Mouse (Mus musculus): ENCODE measurements at regions not wholly inside any gene's neighbourhood (a gene's known extent, or its start where the extent isn't known, plus 50 kb on each side); places are given as distances from the start of the nearest gene placed in this dataset.

DNA sequence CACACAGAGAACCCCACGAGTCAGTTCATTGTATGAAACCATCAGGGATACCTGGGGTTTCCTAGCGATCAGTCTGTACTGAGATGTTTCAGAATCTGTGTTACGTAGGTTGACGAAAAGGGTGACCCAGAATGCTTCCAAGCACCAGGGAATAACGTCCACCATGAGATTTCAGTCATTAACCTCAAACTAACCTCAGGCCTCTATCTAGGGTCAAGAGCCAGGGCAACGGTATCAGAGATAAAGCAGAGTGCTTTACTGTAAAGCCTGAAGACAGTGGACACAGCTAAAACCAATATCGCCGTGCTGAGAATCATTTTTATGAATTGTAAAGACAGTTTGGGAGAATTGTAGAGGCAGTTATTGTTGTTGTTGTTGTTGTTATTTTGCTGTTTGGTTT is 52.9 kb upstream of the Errfi1 start:
- no peak for DNase-seq (ENCODE audit: low spot score in 2 of 2)

GRCm38 (mm10) chr4:150799550-150800398 is 53.9 kb upstream of the Errfi1 start:
- no peak for DNase-seq (ENCODE audit: low spot score in 2 of 2)

GRCm38 (mm10) chr4:150798783-150799530 is 54.8 kb upstream of the Errfi1 start:
- no peak for DNase-seq (ENCODE audit: low spot score in 2 of 2)

DNA sequence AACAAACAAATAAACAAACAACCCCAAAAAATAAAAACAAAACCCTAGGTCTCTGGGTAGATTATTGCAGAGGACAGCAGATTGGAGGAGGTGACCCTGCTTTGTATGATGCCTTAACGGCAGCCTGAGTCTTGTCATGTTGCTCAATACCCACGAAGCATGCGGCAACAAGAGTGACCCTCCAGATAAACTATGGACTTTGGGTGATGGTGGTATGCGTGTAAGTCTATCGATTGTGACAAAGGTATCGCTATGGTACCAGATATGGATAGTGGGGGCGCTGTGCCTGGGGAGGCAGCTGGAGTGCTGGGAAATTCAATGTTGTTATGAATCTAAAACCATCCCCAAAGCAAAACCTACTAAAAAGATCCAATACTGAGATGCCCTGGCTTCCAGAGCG is 55.4 kb upstream of the Errfi1 start:
- DNase-seq (ENCODE audit: low spot score in 2 of 2) = no peak

DNA sequence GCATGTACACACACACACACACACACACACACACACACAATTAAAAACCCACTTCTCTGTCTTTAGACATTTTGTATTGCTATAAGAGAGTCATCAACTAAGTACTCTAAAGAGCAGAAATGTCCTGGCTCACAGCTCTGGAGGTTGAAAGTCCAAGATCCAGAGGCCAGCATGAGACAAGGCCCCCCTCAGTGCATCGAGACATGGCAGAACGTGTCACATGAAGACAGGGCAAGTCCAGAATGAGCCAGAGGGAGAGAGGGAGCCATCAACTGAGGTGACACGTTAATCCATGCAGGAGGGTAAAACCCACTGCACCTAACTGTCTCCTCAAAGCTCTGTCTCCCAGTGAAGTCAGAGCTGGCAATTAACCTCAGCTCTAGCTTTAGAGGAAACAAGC is 56.7 kb upstream of the Errfi1 start:
- no peak for DNase-seq (ENCODE audit: low spot score in 2 of 2)

GRCm38 (mm10) chr4:150794878-150795277 is 58.8 kb upstream of the Errfi1 start:
- DNase-seq (ENCODE audit: low spot score in 2 of 2) = no peak

DNA sequence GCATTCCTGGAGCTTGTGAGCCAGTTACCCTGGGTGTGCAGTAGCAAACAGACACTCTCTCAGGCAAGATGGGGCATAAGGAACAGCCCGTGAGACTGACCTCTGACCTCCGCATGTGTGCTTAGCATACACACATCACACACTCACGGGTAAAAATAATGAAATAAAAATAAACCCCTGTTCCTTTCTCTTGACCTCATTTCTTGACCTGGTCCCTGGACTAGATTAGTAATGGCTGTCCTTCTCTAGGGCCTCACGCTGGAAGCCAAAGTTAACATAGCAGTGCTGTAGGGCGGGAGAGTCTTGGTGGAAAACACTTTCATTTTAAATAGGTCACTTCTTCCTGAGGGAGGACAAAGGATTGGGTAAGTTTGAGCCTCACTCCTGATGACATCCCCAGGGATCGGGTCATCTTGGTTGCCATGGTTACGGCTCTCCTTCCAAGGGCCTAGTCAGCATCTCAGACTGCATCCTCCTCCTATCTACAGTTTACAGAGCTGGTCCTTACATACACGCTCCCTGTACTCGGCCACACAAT is 59.4 kb upstream of the Errfi1 start:
- no peak for DNase-seq (ENCODE audit: low spot score in 2 of 2)

DNA sequence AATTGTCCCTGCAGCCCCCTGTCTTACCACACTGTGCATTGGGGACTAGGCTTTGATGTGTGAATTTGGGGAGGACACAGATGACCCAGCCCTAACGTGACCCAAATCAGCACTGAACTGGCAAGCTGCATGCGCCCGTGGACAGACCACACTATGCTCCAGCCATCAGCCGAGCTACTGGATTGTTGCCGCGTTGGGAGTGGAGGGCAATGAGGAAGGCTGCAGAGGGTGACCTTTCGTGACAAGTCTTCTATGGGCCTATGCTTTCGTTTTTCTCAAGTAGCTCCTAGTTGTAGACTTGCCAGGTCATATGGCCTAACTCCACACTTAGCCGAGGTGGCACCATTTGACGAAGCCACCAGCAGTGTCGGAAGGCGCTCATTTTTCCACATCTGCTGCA is 60.6 kb upstream of the Errfi1 start:
- no peak for DNase-seq (ENCODE audit: low spot score in 2 of 2)

- DNase-seq (ENCODE audit: low spot score in 2 of 2) = no peak
These were observed 64.6 kb upstream of the Errfi1 start for GRCm38 (mm10) chr4:150789166-150789565.

DNA sequence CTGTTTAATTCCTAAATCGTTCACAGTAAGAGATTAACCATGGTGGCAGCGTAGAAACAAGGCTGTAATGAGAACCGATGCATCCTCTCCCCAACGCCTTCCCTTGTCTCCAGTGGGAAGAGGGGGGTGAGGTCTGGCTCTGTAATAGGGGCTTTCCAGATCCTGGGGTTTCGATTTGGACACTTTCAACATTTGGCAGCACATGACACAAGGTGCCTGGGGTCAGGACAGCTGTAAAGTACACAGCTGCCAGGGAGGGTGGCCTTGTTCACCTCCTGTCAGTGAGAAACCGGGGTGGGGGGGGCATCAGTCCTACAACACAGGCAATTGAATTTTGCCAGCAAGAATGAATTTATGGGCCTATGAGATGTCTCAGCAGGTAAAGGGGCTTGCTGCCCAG is 66.6 kb upstream of the Errfi1 start:
- no peak for DNase-seq (ENCODE audit: low spot score in 2 of 2)

DNA sequence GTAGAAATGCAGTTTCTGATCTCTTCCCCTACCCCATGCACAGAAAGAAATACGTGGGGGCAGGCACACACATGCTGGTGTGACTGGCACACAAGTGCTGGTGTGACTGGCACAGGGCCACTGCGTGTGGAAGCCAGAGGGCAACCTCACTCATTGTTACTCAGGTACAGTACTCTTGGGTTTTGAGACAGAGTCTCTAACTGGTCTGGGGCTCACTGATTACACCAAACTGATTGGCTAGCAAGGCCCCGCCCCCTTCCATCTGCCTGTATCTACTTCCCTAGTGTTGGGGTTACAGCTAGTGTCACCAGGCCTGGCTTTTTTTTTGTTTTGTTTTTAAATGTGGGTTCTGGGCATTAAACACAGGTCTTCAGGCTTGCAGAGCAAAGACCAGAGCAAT is 67.1 kb upstream of the Errfi1 start:
- no peak for DNase-seq (ENCODE audit: low spot score in 2 of 2)

DNA sequence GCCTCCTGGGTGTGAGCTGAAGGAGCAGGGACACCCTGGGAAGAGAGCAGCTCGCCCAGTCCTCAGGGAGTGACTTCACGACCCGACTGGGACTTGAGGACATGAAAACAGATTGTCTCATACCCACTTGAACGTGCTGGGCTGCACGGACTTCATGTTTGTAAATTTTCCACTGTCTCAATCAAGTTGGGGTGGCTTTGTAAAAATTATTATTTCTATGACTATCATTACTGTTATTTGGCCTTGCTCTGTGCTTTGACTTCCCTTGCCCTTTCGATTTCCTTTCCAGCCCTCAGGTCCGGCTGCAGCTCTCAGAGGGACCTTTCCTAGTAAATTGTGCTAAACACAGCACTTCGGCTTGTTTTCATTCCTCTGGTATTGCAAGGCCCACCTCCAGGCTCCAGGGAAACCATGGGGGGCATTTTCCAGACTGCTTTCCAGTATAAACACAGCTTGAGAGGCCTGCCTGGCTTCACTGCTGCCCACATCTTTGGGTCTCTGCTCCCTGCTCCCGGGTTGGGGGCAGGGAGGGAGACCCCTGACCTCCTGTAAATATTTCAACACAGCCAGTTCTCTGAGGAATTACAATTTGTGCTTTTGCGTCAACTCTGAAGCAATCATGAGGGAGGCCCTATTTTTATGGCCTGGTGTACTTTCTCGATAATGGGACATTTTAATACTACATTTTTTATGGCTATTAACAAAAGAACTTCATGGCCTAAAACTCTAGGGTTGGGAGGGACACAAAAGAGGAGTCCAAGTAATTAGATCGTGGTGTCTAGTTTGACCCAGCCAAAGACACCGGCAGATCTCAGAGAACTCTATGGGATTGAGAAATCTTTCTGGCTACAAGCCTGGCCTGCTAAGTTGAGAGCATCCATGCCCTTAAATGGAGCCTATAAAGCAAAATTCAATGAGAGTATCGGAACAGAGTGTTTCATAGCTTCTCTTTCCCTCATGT is 68.9 kb upstream of the Errfi1 start:
- DNase-seq (ENCODE audit: low spot score in 2 of 2) = no peak

DNA sequence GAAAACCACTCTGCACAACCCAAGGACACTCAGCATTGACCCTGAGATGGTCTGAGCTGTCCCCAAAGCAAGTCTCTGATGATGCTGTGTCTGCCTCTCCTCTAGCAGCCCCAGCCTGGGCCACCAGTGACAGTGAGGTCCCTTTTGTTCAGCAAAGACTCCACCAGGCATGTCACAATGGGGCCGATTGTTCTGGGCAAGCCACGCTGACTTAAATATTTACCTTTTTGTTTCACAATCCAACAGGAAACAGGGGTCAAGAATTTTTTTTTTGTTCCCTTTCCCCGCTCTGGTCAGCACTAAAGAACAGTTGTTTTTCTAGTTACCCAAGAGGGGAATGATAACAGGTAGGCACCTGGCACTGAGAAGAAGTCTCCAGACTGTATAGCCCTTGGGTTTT is 72.4 kb upstream of the Errfi1 start:
- DNase-seq (ENCODE audit: low spot score in 2 of 2) = no peak

DNA sequence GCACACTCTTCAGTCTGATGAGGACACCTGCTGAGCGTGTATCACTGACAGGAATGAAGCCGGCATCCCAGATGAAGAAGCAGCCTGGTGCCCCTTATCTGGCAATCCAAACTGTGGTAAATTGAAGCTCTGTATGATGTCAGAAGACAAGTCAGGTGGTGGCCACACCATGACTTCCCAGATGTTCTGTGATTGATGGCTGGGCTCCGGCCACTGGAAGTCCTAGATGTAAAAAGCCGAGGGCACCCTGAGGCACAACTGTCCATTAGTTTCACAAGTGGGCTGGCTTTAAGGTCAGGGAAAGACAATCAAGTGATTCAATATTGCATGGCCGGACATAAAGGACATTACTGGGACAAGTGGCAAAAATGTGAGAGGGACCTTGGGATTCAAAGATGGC is 74.4 kb upstream of the Errfi1 start:
- DNase-seq (ENCODE audit: low spot score in 2 of 2) = no peak

GRCm38 (mm10) chr4:150778683-150779082 is 75.0 kb upstream of the Errfi1 start:
- DNase-seq (ENCODE audit: low spot score in 2 of 2) = no peak

DNA sequence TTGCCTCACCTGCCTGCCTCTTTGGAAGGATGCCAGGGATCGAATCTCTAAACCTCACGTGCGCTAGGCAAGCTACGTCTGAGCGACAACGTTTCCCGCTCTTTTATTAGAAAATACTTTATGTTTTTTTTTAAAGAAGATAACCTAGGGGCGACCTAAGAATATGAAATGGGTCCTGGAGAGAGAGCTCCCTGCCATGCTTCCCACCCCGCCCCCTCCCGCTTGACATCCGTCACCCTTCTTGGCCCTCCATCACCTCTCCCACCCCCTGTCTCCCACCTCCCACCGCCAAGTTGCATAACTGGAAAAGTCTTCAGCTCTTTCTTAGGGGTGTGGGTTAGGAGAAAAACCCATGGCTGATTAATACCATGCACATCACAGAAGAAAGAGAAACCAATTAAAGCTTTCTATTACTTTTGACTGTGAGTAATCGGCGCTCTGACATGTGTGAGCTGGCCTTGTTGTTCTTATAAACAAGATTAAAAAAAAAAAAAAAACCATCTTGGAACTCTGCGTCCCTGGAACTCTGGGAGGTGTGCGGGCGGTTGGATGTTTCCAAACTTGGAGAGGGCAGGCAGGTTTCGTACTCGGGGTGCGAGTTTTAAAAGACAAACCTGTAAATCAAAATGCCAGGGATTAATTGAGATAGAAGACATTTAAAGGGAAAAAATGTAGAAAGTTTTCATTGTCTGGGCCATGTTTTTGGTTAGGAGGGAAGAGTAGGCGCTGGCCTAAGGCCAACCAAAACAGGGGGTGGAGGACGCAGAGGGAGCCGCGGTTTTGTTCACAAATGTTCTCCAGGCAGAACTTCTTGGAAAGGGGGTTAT is 77.8 kb upstream of the Errfi1 start:
- no peak for DNase-seq (ENCODE audit: low spot score in 2 of 2)

GRCm38 (mm10) chr4:150775281-150775680 is 78.4 kb upstream of the Errfi1 start:
- DNase-seq (ENCODE audit: low spot score in 2 of 2) = no peak

- no peak for DNase-seq (ENCODE audit: low spot score in 2 of 2)
These were observed 79.3 kb upstream of the Errfi1 start for GRCm38 (mm10) chr4:150774289-150774914.

- no peak for DNase-seq (ENCODE audit: low spot score in 2 of 2)
These were observed 81.6 kb upstream of the Errfi1 start for GRCm38 (mm10) chr4:150771922-150772651.

DNA sequence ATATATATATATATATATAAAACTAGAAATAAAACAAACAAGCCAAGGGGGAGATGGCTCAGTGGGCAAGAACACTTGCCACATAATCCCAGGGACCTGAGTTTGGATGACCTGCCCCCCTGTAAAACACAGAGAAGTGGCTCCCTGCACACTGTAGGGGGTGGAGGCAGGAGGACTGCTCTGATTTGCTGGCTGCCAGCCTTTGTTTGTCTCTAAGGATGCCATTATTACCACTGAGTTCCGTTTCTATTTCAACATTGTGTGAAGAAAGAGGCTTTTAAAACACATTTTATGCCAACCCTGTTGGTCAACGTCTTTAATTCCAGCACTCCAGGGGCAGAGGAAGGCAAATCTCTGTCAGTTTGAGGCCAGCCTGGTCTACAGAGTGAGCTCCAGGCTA is 82.2 kb upstream of the Errfi1 start:
- no peak for DNase-seq (ENCODE audit: low spot score in 2 of 2)
